Mouse (Mus musculus) heart, embryonic 14.5 days (tissue): ENCODE measurements around the gene Sbds. TPM values are rescaled to one million over a fixed set of nuclear protein-coding genes. Genes with fewer than 3 reads are reported as not detected.

Source experiments
- ATAC-seq: fragments of 200-750 bp; cut with Nextera tagmentation; 2 replicates; pipeline ENCODE4 v1.8.0; 2017; ENCODE audit warnings: low read depth, moderate TSS enrichment; ENCODE audit not compliant: insufficient number of reproducible peaks, insufficient read depth, low FRiP score
- H3K27ac ChIP-seq, 2 experiments: fragments of 200-500 bp in 1 of 2; fragments of 300-500 bp in 1 of 2; sonication (generic) in 1 of 2; replicated peaks in 1 of 2; 2 replicates each; pipeline ENCODE4 v1.5.1; 2012 to 2014; ENCODE audit warnings: low read depth in 2 of 2, low read length in 2 of 2, control low read depth in 1 of 2, mild to moderate bottlenecking in 1 of 2, mixed read lengths in 1 of 2; ENCODE audit not compliant: control insufficient read depth in 1 of 2, insufficient read depth in 1 of 2
- H3K27me3 ChIP-seq: fragments of 300-500 bp; sonication (generic); 2 replicates; pipeline ENCODE4 v1.6.1; 2014; ENCODE audit warnings: mild to moderate bottlenecking, low read length, control low read depth; ENCODE audit not compliant: control insufficient read depth, insufficient read depth
- H3K36me3 ChIP-seq: fragments of 300-500 bp; sonication (generic); 2 replicates; pipeline ENCODE4 v1.6.1; 2014; ENCODE audit warnings: mild to moderate bottlenecking, control low read depth, low read length, mixed read lengths; ENCODE audit not compliant: control insufficient read depth, insufficient read depth
- H3K4me1 ChIP-seq, 2 experiments: fragments of 200-500 bp in 1 of 2; fragments of 300-500 bp in 1 of 2; sonication (generic) in 1 of 2; 2 replicates each; pipeline ENCODE4 v1.6.1; 2012 to 2014; ENCODE audit warnings: low read length in 2 of 2, control low read depth in 1 of 2, mixed read lengths in 1 of 2; ENCODE audit not compliant: control insufficient read depth in 2 of 2, insufficient read depth in 2 of 2
- H3K4me2 ChIP-seq: fragments of 300-500 bp; sonication (generic); 2 replicates; pipeline ENCODE4 v1.6.1; 2014; ENCODE audit warnings: mild to moderate bottlenecking, low read length
- H3K4me3 ChIP-seq, 2 experiments: fragments of 200-500 bp in 1 of 2; fragments of 300-500 bp in 1 of 2; sonication (generic) in 1 of 2; 2 replicates each; pipeline ENCODE4 v1.5.1; 2012 to 2014; ENCODE audit warnings: low read length in 2 of 2, mild to moderate bottlenecking in 2 of 2, control low read depth in 1 of 2, low read depth in 1 of 2, moderate library complexity in 1 of 2; ENCODE audit not compliant: control insufficient read depth in 1 of 2, insufficient read depth in 1 of 2
- H3K9ac ChIP-seq: fragments of 300-500 bp; sonication (generic); 2 replicates; pipeline ENCODE4 v1.6.1; 2014; ENCODE audit warnings: mild to moderate bottlenecking, low read length
- H3K9me3 ChIP-seq: fragments of 300-500 bp; sonication (generic); 2 replicates; pipeline ENCODE4 v1.6.1; 2016; ENCODE audit warnings: low read length, control low read depth; ENCODE audit not compliant: control insufficient read depth
- WGBS: fragments of 180-500 bp; shearing (Covaris S2); extraction: QIAGEN DNeasy Blood & Tissue Kit; methylation state at CpG from one replicate; pipeline ENCODE4 v1.1.7; 2014; 5-methylcytosine and 5-hydroxymethylcytosine counted together
- polyA plus RNA-seq: library from polyadenylated mRNA; unstranded; fragments of >200 nt; fragmentation: Nextera tagmentation; extraction: Ambion mirVana; gene quantifications from 2 replicates; pipeline ENCODE4 v1.2.1, GENCODE M21; 2014

Sbds gene
- polyA plus RNA-seq, 1 experiment from 2014 or later = 52.4 TPM

- H3K36me3 ChIP-seq = peaks cover 49% of the 10 kb centered on the region
- H3K27me3 ChIP-seq = no peaks in the 10 kb centered on the region
- WGBS = 68% methylated on average over 4 of the region's 4 CpGs
- H3K9ac ChIP-seq = no peak overlapping the region
- no peak overlapping the region for H3K4me3 ChIP-seq
- ATAC-seq = no peak
- H3K4me2 ChIP-seq = no peak overlapping the region
- H3K9me3 ChIP-seq = no peaks in the 10 kb centered on the region
- H3K27ac ChIP-seq = no peak overlapping the region
- H3K4me1 ChIP-seq = peaks cover 2 to 17% of the 10 kb centered on the region in 2 experiments
These were observed 27.2 kb downstream of the Sbds start for GRCm38 (mm10) chr5:130228120-130228519.

- WGBS = 84% methylated on average over 3 of the region's 3 CpGs
These were observed 28.5 kb downstream of the Sbds start for GRCm38 (mm10) chr5:130226790-130227189.

GRCm38 (mm10) chr5:130222146-130223004, 33.0 kb downstream of the Sbds start:
- Histone ChIP-seq H3K9ac (peak overlapping the region; percentile 98), H3K27ac (peak overlapping the region; percentile 72 to 74), H3K4me3 (peak overlapping the region; percentile 92 to 98), H3K4me2 (peak overlapping the region; percentile 78), H3K4me1 (peaks cover 5 to 29% of the 10 kb centered on the region in 2 experiments), H3K27me3 (no peaks in the 10 kb centered on the region), H3K9me3 (no peaks in the 10 kb centered on the region), H3K36me3 (peaks cover 6% of the 10 kb centered on the region; the same call in 1 of the 2 replicates)
- under 1% methylated on average over 86 of the region's 88 CpGs for WGBS
- peak; percentile 80 for ATAC-seq

More at GRCm38 (mm10) chr5:130226790-130227189, 28.5 kb downstream of the Sbds start:
- Histone ChIP-seq H3K27ac (no peak overlapping the region), H3K36me3 (peaks cover 35% of the 10 kb centered on the region), H3K9me3 (no peaks in the 10 kb centered on the region), H3K4me1 (peaks cover 5 to 20% of the 10 kb centered on the region in 2 experiments), H3K9ac (no peak overlapping the region; the same call in 1 of the 2 replicates), H3K27me3 (no peaks in the 10 kb centered on the region), H3K4me2 (no peak overlapping the region), H3K4me3 (no peak overlapping the region)
- no peak for ATAC-seq

- H3K36me3 ChIP-seq = peaks cover 6% of the 10 kb centered on the region; the same call in 1 of the 2 replicates
- peak; percentile 12; the same call in 1 of the 2 replicates for ATAC-seq
- no peaks in the 10 kb centered on the region for H3K9me3 ChIP-seq
- 1% methylated on average over 10 of the region's 10 CpGs for WGBS
- H3K4me3 ChIP-seq = peak overlapping the region; percentile 92 to 98
- peak overlapping the region; percentile 78 for H3K4me2 ChIP-seq
- peaks cover 5 to 26% of the 10 kb centered on the region in 2 experiments for H3K4me1 ChIP-seq
- H3K9ac ChIP-seq = peak overlapping the region; percentile 98
- peak overlapping the region; percentile 72 to 74 for H3K27ac ChIP-seq
- H3K27me3 ChIP-seq = no peaks in the 10 kb centered on the region
These were observed 33.6 kb downstream of the Sbds start for GRCm38 (mm10) chr5:130221760-130222145.

GRCm38 (mm10) chr5:130221316-130221715, 34.0 kb downstream of the Sbds start:
- WGBS = 46% methylated on average over 2 of the region's 2 CpGs
- peak overlapping the region in 1 of 2 experiments; percentile 72; a peak in 1 of 4 replicates for H3K27ac ChIP-seq
- H3K4me3 ChIP-seq = peak overlapping the region in 1 of 2 experiments; percentile 92; a peak in 3 of 4 replicates
- peak overlapping the region; percentile 98; the same call in 1 of the 2 replicates for H3K9ac ChIP-seq
- peaks cover 5 to 25% of the 10 kb centered on the region in 2 experiments for H3K4me1 ChIP-seq
- H3K36me3 ChIP-seq = peaks cover 6% of the 10 kb centered on the region; the same call in 1 of the 2 replicates
- no peaks in the 10 kb centered on the region for H3K9me3 ChIP-seq
- H3K27me3 ChIP-seq = no peaks in the 10 kb centered on the region
- peak overlapping the region; percentile 78 for H3K4me2 ChIP-seq
- no peak for ATAC-seq

GRCm38 (mm10) chr5:130218336-130218735, 37.0 kb downstream of the Sbds start:
- no peak for ATAC-seq

GRCm38 (mm10) chr5:130217406-130217805, 37.9 kb downstream of the Sbds start:
- Histone ChIP-seq H3K9ac (no peak overlapping the region), H3K4me1 (0 out of 4 replicates have a peak, but pooled peaks cover 0 to 9% of the 10 kb centered on the region in 2 experiments), H3K27ac (no peak overlapping the region), H3K9me3 (no peaks in the 10 kb centered on the region), H3K4me3 (no peak overlapping the region), H3K36me3 (peaks cover 26% of the 10 kb centered on the region), H3K4me2 (no peak overlapping the region), H3K27me3 (no peaks in the 10 kb centered on the region)
- 89% methylated on average over 4 of the region's 4 CpGs for WGBS
- ATAC-seq = no peak

More at GRCm38 (mm10) chr5:130218336-130218735, 37.0 kb downstream of the Sbds start:
- Histone ChIP-seq H3K4me2 (no peak overlapping the region), H3K27me3 (no peaks in the 10 kb centered on the region), H3K9ac (no peak overlapping the region), H3K4me1 (peaks cover 5 to 15% of the 10 kb centered on the region in 2 experiments), H3K9me3 (no peaks in the 10 kb centered on the region), H3K27ac (no peak overlapping the region), H3K4me3 (no peak overlapping the region), H3K36me3 (peaks cover 17% of the 10 kb centered on the region)
- WGBS = 86% methylated on average over 5 of the region's 5 CpGs
